Mouse (Mus musculus): ENCODE results near the gene Haus4. TPM values are rescaled to one million over a fixed set of nuclear protein-coding genes. Genes with fewer than 3 reads are reported as not detected.

The Haus4 gene
- 1 to 10 TPM; 2.6 to 2.8 TPM for total RNA-seq (2021)
- long read RNA-seq, experiment 1, partial matches to known transcripts = 0 of 4 reads
- long read RNA-seq, experiment 1, other reads (novel, unspliced or antisense) = 2 of 4 reads
- long read RNA-seq, experiment 2, partial matches to known transcripts = 1 of 3 reads
- long read RNA-seq, experiment 2, other reads (novel, unspliced or antisense) = 0 of 3 reads

- peak; percentile 86 to 89 for DNase-seq
Measured at GRCm38 (mm10) chr14:54553975-54554769, at the start of gene Haus4. Gene Haus4, minus strand, starts transcription at chr14:54554616.

GRCm38 (mm10) chr14:54603686-54604085 lies 49.3 kb upstream of the Haus4 start:
- no peak for DNase-seq

GRCm38 (mm10) chr14:54603038-54603654 lies 48.7 kb upstream of the Haus4 start:
- DNase-seq = peak; percentile 96 to 98

GRCm38 (mm10) chr14:54602613-54603012 lies 48.2 kb upstream of the Haus4 start:
- no peak for DNase-seq

GRCm38 (mm10) chr14:54601601-54602000 lies 47.2 kb upstream of the Haus4 start:
- DNase-seq = no peak

- DNase-seq = no peak
Measured at GRCm38 (mm10) chr14:54597084-54597483, 42.7 kb upstream of the Haus4 start.

GRCm38 (mm10) chr14:54594631-54595414 lies 40.4 kb upstream of the Haus4 start:
- DNase-seq = no peak

GRCm38 (mm10) chr14:54594055-54594454 lies 39.6 kb upstream of the Haus4 start:
- no peak for DNase-seq

- DNase-seq = peak; percentile 65 to 76
Measured at GRCm38 (mm10) chr14:54592319-54592934, 38.0 kb upstream of the Haus4 start.

GRCm38 (mm10) chr14:54591056-54591455 lies 36.6 kb upstream of the Haus4 start:
- no peak for DNase-seq

- DNase-seq = peak; percentile 65 to 80
Measured at GRCm38 (mm10) chr14:54583681-54584338, 29.4 kb upstream of the Haus4 start.

- no peak for DNase-seq
Measured at GRCm38 (mm10) chr14:54582536-54582935, 28.1 kb upstream of the Haus4 start.

- peak in 1 of 2 experiments; percentile 48 for DNase-seq
Measured at GRCm38 (mm10) chr14:54579638-54580037, 25.2 kb upstream of the Haus4 start.

GRCm38 (mm10) chr14:54578063-54578462 lies 23.6 kb upstream of the Haus4 start:
- DNase-seq = peak in 1 of 2 experiments; percentile 60

- peak; percentile 94 to 95 for DNase-seq
Measured at GRCm38 (mm10) chr14:54577089-54577982, 22.9 kb upstream of the Haus4 start, which contains the start of gene Ajuba. Gene Ajuba, minus strand, starts transcription at chr14:54577558.

- DNase-seq = peak in 1 of 2 experiments; percentile 53
Measured at GRCm38 (mm10) chr14:54576241-54577088, 22.0 kb upstream of the Haus4 start.

GRCm38 (mm10) chr14:54575631-54576030 lies 21.2 kb upstream of the Haus4 start:
- DNase-seq = peak; percentile 69 to 74

GRCm38 (mm10) chr14:54575031-54575430 lies 20.6 kb upstream of the Haus4 start:
- no peak for DNase-seq

GRCm38 (mm10) chr14:54574253-54574652 lies 19.8 kb upstream of the Haus4 start:
- no peak for DNase-seq
